Mouse (Mus musculus) thymus, adult 2 months (tissue): ENCODE data around the gene Gse1. TPM values are rescaled to one million over a fixed set of nuclear protein-coding genes. Genes with fewer than 3 reads are reported as not detected.

Source experiments
- DNase-seq: peaks from one replicate; pipeline ENCODE4 v3.0.0; 2021
- H3K27ac ChIP-seq: fragments of 200-500 bp; 2 replicates; pipeline ENCODE4 v1.5.1; 2012; ENCODE audit warnings: low read length, control low read depth; ENCODE audit not compliant: control insufficient read depth, insufficient read depth
- H3K27me3 ChIP-seq: fragments of 200-500 bp; 2 replicates; pipeline ENCODE4 v1.6.1; 2012; ENCODE audit warnings: mild to moderate bottlenecking, low read length, moderate library complexity, mixed read lengths; ENCODE audit not compliant: control insufficient read depth, insufficient read depth
- H3K36me3 ChIP-seq: fragments of 200-500 bp; 2 replicates; pipeline ENCODE4 v1.6.1; 2012; ENCODE audit warnings: mild to moderate bottlenecking, low read length, moderate library complexity; ENCODE audit not compliant: control insufficient read depth, insufficient read depth
- H3K4me1 ChIP-seq: fragments of 200-500 bp; replicated peaks from 2 replicates; pipeline ENCODE4 v1.6.1; 2012; ENCODE audit warnings: low read length; ENCODE audit not compliant: control insufficient read depth, insufficient read depth
- H3K4me3 ChIP-seq: fragments of 200-500 bp; 2 replicates; pipeline ENCODE4 v1.5.1; 2012; ENCODE audit warnings: mild to moderate bottlenecking, low read length, control low read depth, moderate library complexity; ENCODE audit not compliant: control insufficient read depth, insufficient read depth
- CTCF ChIP-seq: fragments of 200-500 bp; IDR thresholded peaks from 2 replicates; pipeline ENCODE4 v1.5.1; 2012; ENCODE audit warnings: mild to moderate bottlenecking, control low read depth, low read length, moderate library complexity, borderline replicate concordance; ENCODE audit not compliant: control insufficient read depth, poor library complexity, insufficient read depth; ENCODE audit errors: extremely low read depth
- POLR2A ChIP-seq: fragments of 200-500 bp; IDR thresholded peaks from 2 replicates; pipeline ENCODE4 v1.6.1; 2012; ENCODE audit warnings: mild to moderate bottlenecking, low read length, control low read depth, moderate library complexity; ENCODE audit not compliant: control insufficient read depth, poor library complexity, insufficient read depth; ENCODE audit errors: extremely low read depth
- WGBS: fragments of 180-500 bp; shearing (Covaris S2); methylation state at CpG from one replicate; pipeline ENCODE4 v1.1.7; 2018; 5-methylcytosine and 5-hydroxymethylcytosine counted together
- polyA plus RNA-seq: library from polyadenylated mRNA; depleted of rRNA; stranded (reverse); fragments of >200 nt; gene quantifications from 2 replicates; pipeline ENCODE4 v1.2.3, GENCODE M21; 2012

Gene Gse1
- polyA plus RNA-seq, 1 experiment = 202 TPM

DNA sequence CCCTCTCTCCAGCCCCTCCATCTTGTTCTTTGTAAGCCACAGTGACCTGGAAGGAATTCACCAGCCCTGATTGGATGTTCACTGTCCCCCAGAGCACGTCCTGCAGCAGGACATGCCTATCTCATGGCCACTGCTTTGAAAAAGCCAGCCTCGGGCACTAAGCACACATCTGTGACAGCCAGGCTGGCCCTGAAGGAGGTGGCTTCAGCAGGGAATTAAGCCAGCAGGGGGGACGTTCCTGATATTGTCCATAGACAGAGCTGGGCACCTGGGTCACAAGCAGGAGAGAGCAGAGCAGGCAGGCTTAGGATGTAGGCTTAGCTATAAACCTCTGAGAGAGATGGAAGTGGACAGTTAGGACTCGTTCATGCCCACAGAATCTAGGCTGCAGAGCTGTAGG lies 153.6 kb downstream of the Gse1 start:
- Histone ChIP-seq H3K4me1 (peaks cover 19% of the 10 kb centered on the region), H3K4me3 (no peak overlapping the region)

DNA sequence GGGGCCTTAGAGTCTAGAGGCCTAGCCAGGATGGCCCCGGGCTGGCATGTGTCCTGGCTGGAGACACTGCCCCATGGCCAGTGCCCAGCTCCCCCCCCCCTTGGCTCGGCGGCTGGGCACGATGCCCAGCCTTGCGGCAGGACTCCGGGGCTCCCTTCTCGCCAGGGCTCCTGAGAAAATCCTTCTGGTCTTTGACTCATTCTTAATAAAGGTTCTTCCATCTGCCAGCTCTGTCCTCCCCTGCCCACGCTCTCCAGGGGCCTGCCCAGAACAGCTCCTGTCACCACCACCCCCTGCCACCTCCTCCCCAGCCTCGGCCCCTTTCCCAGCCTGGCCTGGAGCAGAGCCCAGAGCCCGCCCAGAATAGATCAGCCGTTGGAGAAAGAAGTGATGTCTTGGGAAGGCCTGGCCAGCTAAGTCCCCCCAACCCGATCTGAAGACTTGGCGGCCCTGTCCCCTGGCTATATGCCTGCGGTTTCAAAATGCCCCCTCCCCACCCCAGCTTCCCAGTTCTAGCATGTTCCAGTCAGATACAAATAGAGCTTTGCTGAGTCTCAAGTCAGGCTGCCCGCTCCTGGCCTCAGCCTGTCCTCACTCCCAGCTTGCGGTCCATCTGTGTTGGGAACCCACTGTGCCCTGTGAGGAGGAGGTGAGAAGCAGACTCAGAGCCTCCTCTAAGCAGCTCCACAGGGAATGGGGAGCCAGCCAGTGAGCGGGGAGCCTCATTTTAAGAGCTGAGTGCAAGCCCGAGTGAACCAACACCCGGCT lies 154.4 kb downstream of the Gse1 start:
- Histone ChIP-seq H3K36me3 (no peaks in the 10 kb centered on the region), H3K4me3 (no peak overlapping the region), H3K4me1 (peaks cover 14% of the 10 kb centered on the region), H3K27ac (no peak overlapping the region), H3K27me3 (no peaks in the 10 kb centered on the region)
- no peak for TF ChIP-seq CTCF
- TF ChIP-seq POLR2A = no peak
- no peak for DNase-seq
- WGBS = 71% methylated on average over 19 of the region's 19 CpGs

More for the DNA sequence above, 153.6 kb downstream of the Gse1 start:
- 93% methylated on average over 4 of the region's 4 CpGs for WGBS
- TF ChIP-seq POLR2A = no peak
- no peak for TF ChIP-seq CTCF
- Histone ChIP-seq H3K27ac (no peak overlapping the region), H3K36me3 (no peaks in the 10 kb centered on the region), H3K27me3 (no peaks in the 10 kb centered on the region)
- DNase-seq = no peak

DNA sequence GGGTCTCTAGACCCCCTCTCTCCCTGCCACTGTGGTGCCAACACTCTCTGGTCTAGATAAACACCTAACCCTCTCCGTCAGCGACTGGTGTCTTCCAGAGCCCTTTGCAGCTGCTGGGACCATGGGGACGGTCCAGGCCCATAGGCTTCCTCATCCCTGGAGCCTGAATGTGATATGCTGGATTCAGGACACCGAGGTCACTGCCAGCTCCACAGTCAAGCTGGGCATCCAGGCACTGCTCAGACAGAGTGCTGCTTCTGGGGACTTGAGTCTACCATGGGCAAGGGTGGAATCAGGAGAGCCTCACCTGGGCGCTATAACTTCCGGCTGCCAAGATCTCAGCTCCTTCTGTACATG lies 154.9 kb downstream of the Gse1 start:
- no peak overlapping the region for H3K4me3 ChIP-seq
- WGBS = 83% methylated on average over 6 of the region's 6 CpGs
- no peak for DNase-seq
- TF ChIP-seq POLR2A = no peak
- TF ChIP-seq CTCF = no peak
- no peaks in the 10 kb centered on the region for H3K27me3 ChIP-seq
- no peak overlapping the region for H3K27ac ChIP-seq
- H3K4me1 ChIP-seq = peaks cover 12% of the 10 kb centered on the region
- no peaks in the 10 kb centered on the region for H3K36me3 ChIP-seq

DNA sequence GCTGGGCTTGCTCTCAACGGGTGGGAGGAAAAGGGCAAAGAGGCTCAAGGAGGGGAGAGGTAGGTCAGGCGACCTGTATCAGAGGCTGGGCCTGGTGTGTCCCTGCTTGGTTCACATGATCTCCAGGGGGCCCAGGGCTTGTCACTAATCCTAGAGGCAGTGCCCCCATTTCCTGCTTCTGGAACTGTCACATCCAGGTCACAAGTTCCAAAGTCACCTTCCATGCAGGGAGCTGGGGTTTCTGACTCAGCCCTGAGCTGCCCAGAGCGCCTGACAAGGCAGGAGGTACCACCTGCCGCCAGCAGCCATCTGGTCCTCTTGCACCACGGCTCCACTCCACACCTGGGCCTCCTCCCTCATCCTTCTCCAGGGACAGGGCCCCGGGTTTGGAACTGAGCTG lies 155.5 kb downstream of the Gse1 start:
- 36% methylated on average over 6 of the region's 6 CpGs for WGBS
- Histone ChIP-seq H3K27me3 (no peaks in the 10 kb centered on the region), H3K36me3 (no peaks in the 10 kb centered on the region), H3K4me1 (peaks cover 7% of the 10 kb centered on the region), H3K27ac (no peak overlapping the region), H3K4me3 (no peak overlapping the region)
- no peak for DNase-seq
- no peak for TF ChIP-seq CTCF
- no peak for TF ChIP-seq POLR2A

DNA sequence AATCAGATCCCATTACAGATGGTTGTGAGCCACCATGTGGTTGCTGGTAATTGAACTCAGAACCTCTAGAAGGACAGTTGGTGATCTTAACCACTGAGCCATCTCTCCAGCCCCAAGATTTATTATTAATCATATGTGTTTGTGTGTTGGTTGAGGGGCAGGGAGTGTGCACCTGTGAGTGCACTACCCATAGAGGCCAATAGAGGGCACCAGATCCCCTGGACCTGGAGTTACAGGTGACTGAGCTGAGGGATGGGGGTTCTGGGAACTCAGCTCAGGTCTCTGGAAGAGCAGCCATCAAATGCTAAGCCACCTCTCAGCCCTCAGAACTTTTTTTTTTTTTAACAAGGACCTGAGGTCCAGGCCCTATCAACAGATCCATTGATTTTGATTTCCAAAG lies 156.5 kb downstream of the Gse1 start:
- Histone ChIP-seq H3K27me3 (no peaks in the 10 kb centered on the region), H3K36me3 (no peaks in the 10 kb centered on the region), H3K4me3 (no peak overlapping the region), H3K4me1 (peaks cover 11% of the 10 kb centered on the region), H3K27ac (no peak overlapping the region)
- DNase-seq = no peak
- no peak for TF ChIP-seq POLR2A
- TF ChIP-seq CTCF = peak; percentile 43; the same call in 1 of the 2 replicates

DNA sequence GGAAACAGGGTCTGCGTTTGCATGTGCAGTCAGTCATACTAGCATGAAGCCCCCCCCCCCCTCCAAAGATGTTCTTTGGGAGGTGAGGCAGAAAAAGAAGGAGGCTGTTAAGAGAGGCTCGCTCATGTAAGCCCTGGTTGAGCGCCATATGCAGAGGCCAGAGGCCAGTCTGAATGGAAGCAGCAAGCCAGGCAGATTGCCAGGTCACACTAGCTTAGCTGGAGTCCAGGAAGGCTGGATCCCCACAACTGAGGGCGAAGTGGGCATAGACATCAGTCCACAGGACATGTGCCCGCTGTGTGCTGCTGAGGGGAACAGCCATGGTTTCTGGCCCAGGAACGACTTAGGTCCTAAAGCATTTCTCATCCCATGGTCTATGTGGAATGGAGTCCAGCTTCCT lies 160.0 kb downstream of the Gse1 start:
- WGBS = 97% methylated on average over 6 of the region's 6 CpGs
- no peak for DNase-seq

More for the DNA sequence above, 160.0 kb downstream of the Gse1 start:
- H3K27me3 ChIP-seq = no peaks in the 10 kb centered on the region
- peaks cover 6% of the 10 kb centered on the region for H3K4me1 ChIP-seq
- H3K27ac ChIP-seq = no peak overlapping the region
- TF ChIP-seq CTCF (no peak), POLR2A (no peak)
- no peak overlapping the region for H3K4me3 ChIP-seq
- no peaks in the 10 kb centered on the region for H3K36me3 ChIP-seq
